Mouse (Mus musculus): Measurements from ENCODE around the gene Supt5.

GRCm38 (mm10) chr7:28359854-28360253 lies 21.3 kb upstream of the Supt5 start:
- TF ChIP-seq CTCF (IDR thresholded peaks at IDR 0.05; ENCODE audit: borderline replicate concordance, insufficient read depth, low read length), result no peak
- no peak for TF ChIP-seq POLR2A (IDR thresholded peaks at IDR 0.05; ENCODE audit: low read depth, low read length)

All from embryonic fibroblast, embryonic 13.5 days (primary cell).